Mouse (Mus musculus) cerebellum, adult 8-10 months (tissue): Measurements from ENCODE around the gene Spink4.
"Not testable (repeated sequence)": the region's sequence is repeated elsewhere in the genome, so short reads cannot be mapped to it uniquely, and the experiment has no call there.

Experiments used
- DNase-seq: peaks from one replicate; pipeline ENCODE4 v3.0.0; 2022

Spink4 gene

DNA sequence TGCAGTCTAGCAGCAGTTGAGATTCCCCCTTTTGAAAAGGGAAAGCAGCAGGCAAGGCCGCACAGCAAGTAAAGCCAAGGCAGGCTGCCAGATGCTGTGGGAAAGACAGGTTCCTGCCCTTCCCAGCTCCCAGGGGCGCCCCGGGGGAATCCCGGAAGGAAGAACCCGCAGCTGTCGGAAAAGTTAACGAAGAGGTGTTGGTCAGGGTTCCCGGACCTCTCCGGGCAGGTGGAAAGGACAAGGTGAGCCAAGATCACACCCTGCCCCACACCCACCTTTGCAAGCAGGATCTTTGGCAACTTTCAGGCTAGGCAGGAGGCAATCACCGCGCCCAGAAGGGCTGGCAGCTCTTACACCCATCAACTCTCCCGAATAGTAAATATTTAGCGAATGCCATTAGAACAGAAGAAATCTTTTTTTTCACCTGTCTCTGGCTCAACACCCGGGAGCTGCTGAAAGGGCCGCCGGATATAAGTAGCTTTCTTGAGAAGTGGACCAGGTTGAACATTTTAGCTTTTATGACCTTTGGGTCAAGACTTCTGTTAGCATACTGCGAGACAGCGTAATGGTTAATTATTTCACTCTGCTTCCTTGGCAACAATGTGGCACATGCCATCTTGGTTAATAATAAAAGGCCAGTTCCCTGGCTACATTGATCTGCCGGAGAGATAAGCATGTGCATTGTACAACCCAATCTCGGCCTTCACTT, 11.4 kb upstream of the Spink4 start:
- DNase-seq = no peak

GRCm38 (mm10) chr4:40914287-40914867, 5.5 kb upstream of the Spink4 start:
- no peak for DNase-seq

- DNase-seq = no peak
Observed at GRCm38 (mm10) chr4:40915947-40916346, 3.9 kb upstream of the Spink4 start.

- DNase-seq = no peak
Observed at GRCm38 (mm10) chr4:40916592-40917155, 3.2 kb upstream of the Spink4 start.

- no peak for DNase-seq
Observed at GRCm38 (mm10) chr4:40920576-40920975, 724 bp downstream of the Spink4 start.

DNA sequence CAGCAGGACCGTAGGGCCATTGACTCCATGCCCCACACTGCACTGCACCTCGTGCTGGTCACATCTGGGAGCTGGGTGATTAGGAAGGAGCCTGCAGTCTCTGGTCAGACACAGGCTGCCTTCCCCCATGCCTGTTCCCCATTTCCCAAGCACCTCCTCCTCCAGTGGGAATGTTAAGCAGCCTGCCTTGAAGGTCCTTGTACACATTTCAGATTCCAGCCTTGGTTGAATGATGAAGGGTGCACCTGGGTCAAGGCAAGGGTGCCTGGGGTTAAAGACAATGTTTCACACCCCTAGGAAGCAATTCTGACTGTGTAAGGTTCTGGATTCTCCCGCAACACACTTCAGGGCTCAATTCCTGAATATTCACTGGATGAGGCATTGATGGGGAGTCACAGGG, 1.4 kb downstream of the Spink4 start:
- DNase-seq = no peak

DNA sequence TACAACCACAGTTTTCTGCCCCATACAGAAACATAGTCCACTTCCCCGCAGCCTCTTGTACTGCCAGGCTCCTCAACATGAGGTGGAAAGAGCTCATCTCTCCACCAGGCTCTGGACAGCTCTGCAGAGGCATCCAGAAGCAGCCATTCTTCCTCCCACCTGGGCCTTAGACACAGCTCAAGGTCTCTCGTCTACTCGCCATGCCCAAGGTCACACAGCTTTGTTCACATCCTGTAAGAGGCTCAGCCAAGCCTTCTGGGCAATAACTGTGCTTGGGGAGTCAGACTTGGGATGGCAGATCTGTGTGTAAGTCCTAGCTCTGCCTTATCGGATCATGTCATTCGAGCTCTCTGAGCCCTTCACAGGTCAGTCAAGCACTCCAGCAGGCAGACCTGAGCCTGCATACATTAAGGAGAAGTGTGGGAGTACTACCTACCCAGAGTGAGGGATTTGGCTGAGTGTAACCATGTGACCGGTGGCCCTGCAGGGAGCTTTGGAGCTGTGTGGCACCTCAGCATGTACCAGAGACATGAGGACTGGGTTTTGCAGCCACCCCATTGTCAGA, 3.3 kb downstream of the Spink4 start:
- no peak for DNase-seq

- no peak for DNase-seq
Observed at GRCm38 (mm10) chr4:40925568-40925967, 5.7 kb downstream of the Spink4 start.

- DNase-seq = no peak
Observed at GRCm38 (mm10) chr4:40929046-40929445, 9.2 kb downstream of the Spink4 start.

DNA sequence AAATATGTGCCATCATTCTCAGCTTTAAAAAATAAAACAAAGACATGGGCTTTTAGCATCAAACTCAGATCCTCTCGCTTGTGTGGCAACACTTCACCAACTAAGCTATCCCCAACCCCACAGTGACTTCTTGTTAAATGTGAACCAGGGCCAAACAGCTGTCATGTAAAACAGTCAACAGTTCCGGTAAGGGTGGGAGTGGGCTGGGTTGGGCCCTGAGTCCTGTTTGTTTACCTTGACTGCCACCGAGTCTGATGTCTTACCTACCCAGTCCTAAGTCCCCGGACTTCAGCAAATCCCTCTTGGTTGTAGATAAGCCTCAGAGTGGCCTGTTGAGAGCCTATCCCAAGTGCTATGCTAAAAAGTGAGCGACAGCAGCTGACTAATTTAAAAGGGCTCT, 13.8 kb downstream of the Spink4 start:
- DNase-seq = no peak

GRCm38 (mm10) chr4:40934369-40934768, 14.5 kb downstream of the Spink4 start:
- DNase-seq = not testable (repeated sequence)

- DNase-seq = no peak
Observed at GRCm38 (mm10) chr4:40936175-40936839, 16.5 kb downstream of the Spink4 start.

DNA sequence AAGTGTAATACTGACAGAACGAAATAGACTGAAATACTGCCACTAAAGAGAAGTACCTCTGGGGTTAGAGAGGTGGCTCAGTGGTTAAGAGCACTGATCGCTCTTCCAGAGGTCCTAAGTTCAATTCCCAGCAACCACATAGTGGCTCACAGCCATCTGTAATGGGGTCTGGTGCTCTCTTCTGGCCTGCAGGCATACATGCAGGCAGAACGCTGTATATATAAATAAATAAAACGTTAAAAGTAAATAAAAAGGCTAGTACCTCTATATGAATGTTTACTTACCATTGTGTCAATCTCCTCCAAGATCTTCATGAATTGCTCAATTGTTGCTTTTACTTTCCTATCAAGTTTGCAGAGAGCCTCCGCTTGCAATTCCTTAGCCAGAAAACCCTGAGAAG, 18.9 kb downstream of the Spink4 start:
- DNase-seq = no peak

- no peak for DNase-seq
Observed at GRCm38 (mm10) chr4:40943651-40944050, 23.8 kb downstream of the Spink4 start.

DNA sequence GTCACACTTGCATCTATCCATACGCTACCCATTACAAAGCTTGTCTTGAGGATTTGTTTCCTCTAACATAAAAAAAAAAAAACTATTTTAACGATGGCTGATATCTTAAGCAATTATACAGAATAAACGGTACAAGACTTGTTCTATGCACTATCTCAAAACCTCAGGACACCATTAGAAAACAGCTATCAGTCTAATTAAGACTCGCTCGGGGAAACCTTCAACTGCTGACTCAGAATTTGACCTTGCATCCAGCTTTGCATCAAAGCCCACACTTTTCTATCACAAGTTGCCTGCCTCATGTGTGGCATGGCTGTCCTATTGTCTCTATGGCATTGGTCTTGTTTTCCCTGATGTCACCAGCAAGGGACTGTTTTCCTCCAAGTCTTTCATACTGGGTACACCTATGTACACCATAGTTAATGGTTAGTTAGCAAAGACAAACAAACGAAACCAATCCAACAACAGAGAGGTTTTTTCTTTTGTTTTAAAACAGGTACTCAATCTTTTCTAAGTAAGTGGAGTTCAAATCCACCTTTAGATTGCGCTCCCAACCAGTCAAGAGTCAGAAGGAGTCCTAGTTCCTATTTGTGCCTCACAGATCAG, 26.8 kb downstream of the Spink4 start:
- DNase-seq = no peak

DNA sequence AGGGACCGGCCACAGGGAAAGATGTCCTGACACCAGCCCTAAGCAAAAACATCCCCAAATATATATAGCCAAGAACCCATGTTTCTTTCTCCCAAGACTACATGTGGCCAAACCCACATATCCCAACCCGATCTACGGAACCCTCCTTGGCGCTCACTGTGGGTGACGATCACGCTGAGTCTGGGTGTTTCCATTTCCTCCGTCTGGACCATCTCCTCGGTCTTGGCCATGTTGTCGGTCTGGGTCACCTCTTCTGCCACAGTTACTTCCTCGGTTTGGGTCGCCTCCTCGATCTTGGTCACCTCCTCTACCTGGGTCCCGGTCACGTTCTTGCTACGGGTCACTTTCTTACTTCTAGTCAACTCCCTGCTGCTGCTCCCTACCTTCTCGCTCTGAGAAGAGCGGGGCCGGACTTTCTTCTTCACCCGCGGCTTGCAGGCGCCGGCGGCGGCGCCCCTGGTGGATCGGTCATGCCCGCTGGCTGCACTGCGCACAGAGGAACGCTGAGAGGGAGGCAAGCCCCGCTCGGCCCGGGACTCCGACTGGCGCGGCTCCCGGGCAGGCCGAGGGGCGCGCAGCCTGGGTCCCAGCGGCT, 27.8 kb downstream of the Spink4 start:
- DNase-seq = no peak

DNA sequence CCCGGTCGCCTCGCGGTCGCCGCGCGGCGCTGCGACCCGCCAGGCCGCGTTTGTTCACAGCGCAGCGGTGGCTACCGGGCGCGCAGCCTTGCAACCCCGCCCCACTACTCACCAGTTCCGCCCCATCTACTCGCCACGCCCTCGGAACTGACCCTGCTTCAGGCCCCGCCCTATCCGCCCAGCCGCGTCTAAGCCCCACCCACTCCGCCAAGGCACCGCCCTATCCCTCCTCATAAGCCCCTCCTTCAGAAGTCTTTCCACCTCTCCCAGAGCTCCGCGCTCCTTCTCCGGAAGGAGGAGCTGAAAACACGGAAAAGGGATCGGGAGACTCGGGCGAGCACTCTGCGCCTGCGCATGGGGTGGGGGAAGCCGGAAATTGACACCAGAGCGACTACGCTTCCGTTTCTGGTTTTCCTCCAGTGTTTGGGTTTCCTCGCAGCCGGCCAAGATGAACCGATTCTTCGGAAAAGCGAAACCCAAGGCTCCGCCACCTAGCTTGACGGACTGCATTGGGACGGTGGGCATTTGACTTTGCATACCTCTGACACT, 28.4 kb downstream of the Spink4 start, which contains the start of the genes Bag1 and Chmp5:
Gene Bag1 (minus strand): TSS at position 135 of the 549 bp plus-strand sequence.
Gene Chmp5 (plus strand): TSS at position 248 of the 549 bp plus-strand sequence.
- DNase-seq = peak; percentile 99

DNA sequence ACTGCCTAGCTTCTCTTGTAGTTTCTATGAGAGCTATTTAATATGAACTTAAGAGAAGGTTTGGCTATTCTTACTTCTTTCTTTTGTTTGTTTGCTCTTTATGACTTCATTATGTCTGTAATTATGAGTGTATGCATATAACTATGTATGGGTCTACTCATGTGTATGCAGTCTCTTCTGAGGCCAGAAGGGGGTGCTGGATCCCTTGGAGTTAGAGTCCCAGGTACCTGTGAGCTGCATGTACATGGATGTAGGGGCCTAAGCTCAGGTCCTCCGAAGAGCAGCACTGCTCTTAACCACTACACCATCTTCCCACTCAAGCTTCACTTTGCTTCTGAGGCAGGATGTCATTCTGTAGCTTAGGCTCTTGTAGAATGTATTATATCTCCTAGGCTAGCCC, 33.7 kb downstream of the Spink4 start:
- no peak for DNase-seq

DNA sequence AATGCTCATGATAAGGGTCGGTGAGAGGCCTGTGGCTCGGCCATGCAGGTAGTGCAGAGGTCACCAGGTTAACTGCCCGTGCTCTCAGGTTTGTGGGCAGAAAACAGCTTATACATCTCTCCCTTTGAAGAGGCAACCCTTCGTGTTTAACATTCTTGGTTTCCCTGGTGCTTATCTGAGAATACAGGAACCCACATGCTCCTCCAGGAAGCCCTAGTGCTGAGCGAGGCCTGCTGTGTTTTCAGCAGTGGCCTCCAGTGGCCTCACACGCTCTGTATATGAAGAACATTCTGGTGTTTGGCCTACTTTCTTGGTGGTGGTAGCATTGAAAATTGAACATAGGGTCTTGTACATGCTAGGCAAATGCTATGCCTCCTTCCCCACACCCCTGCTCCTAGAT, 36.1 kb downstream of the Spink4 start:
- no peak for DNase-seq

GRCm38 (mm10) chr4:40963536-40963935, 43.7 kb downstream of the Spink4 start:
- no peak for DNase-seq

DNA sequence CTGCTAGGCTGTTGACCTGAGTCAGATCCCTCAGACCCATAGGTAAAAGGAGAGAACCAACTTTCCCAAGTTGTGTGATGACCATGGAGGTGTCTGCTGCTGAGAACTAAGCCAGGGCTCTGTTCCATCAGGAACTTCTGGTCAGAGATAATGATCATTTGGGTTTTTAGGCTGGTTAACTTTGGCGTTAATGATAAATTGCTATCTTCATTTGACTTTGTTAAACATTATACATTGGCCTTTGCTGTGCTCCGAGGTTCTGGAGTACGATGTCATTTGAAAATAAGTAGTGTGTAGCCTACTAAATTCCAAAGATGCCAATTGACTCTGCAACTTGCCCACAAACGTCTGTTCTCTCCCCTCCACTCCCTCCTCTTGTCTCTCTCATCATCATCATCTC, 49.3 kb downstream of the Spink4 start:
- no peak for DNase-seq
